Mouse (Mus musculus): ENCODE results near the gene Xpr1.

Gene Xpr1

GRCm38 (mm10) chr1:155242488-155242745 is 174.8 kb downstream of the Xpr1 start:
- H3K4me3 ChIP-seq (replicated peaks; ENCODE audit: low read length), result no peak overlapping the region
- H3K36me3 ChIP-seq (ENCODE audit: insufficient read depth, low read length), result no peaks in the 10 kb centered on the region
- H3K27me3 ChIP-seq (ENCODE audit: insufficient read depth, low read length), result peaks cover 93% of the 10 kb centered on the region
- H3K4me1 ChIP-seq (replicated peaks; ENCODE audit: low read depth, low read length), result peaks cover 53% of the 10 kb centered on the region
- H3K9me3 ChIP-seq (ENCODE audit: low read length), result no peaks in the 10 kb centered on the region
- no peak for TF ChIP-seq NANOG (IDR thresholded peaks at IDR 0.05; ENCODE audit: borderline replicate concordance, low read length)
- no peak for TF ChIP-seq POU5F1 (IDR thresholded peaks at IDR 0.05; ENCODE audit: borderline replicate concordance, low read length)
- TF ChIP-seq CTCF (conservative IDR thresholded peaks at IDR 0.05; ENCODE audit: low read length), result no peak

- Histone ChIP-seq H3K4me1 (replicated peaks; ENCODE audit: low read depth, low read length) (peaks cover 53% of the 10 kb centered on the region), H3K27me3 (ENCODE audit: insufficient read depth, low read length) (peaks cover 93% of the 10 kb centered on the region), H3K9me3 (ENCODE audit: low read length) (no peaks in the 10 kb centered on the region), H3K4me3 (replicated peaks; ENCODE audit: low read length) (no peak overlapping the region), H3K36me3 (ENCODE audit: insufficient read depth, low read length) (no peaks in the 10 kb centered on the region)
- TF ChIP-seq NANOG (IDR thresholded peaks at IDR 0.05; ENCODE audit: borderline replicate concordance, low read length) (no peak), POU5F1 (IDR thresholded peaks at IDR 0.05; ENCODE audit: borderline replicate concordance, low read length) (no peak), CTCF (conservative IDR thresholded peaks at IDR 0.05; ENCODE audit: low read length) (no peak)
Observed at GRCm38 (mm10) chr1:155241701-155242487, 175.3 kb downstream of the Xpr1 start.

GRCm38 (mm10) chr1:155239962-155240717 is 177.1 kb downstream of the Xpr1 start:
- no peaks in the 10 kb centered on the region for H3K36me3 ChIP-seq (ENCODE audit: insufficient read depth, low read length)
- TF ChIP-seq POU5F1 (IDR thresholded peaks at IDR 0.05; ENCODE audit: borderline replicate concordance, low read length) (no peak), CTCF (conservative IDR thresholded peaks at IDR 0.05; ENCODE audit: low read length) (no peak), NANOG (IDR thresholded peaks at IDR 0.05; ENCODE audit: borderline replicate concordance, low read length) (no peak)
- H3K4me1 ChIP-seq (replicated peaks; ENCODE audit: low read depth, low read length), result peaks cover 44% of the 10 kb centered on the region
- peaks cover 93% of the 10 kb centered on the region for H3K27me3 ChIP-seq (ENCODE audit: insufficient read depth, low read length)
- no peak overlapping the region for H3K4me3 ChIP-seq (replicated peaks; ENCODE audit: low read length)
- H3K9me3 ChIP-seq (ENCODE audit: low read length), result peaks cover 8% of the 10 kb centered on the region

GRCm38 (mm10) chr1:155239169-155239568 is 178.0 kb downstream of the Xpr1 start:
- H3K9me3 ChIP-seq (ENCODE audit: low read length), result peaks cover 8% of the 10 kb centered on the region
- H3K27me3 ChIP-seq (ENCODE audit: insufficient read depth, low read length), result peaks cover 86% of the 10 kb centered on the region
- H3K4me3 ChIP-seq (replicated peaks; ENCODE audit: low read length), result no peak overlapping the region
- H3K36me3 ChIP-seq (ENCODE audit: insufficient read depth, low read length), result no peaks in the 10 kb centered on the region
- TF ChIP-seq NANOG (IDR thresholded peaks at IDR 0.05; ENCODE audit: borderline replicate concordance, low read length) (no peak), POU5F1 (IDR thresholded peaks at IDR 0.05; ENCODE audit: borderline replicate concordance, low read length) (no peak), CTCF (conservative IDR thresholded peaks at IDR 0.05; ENCODE audit: low read length) (no peak)
- peaks cover 41% of the 10 kb centered on the region for H3K4me1 ChIP-seq (replicated peaks; ENCODE audit: low read depth, low read length)

- TF ChIP-seq CTCF (conservative IDR thresholded peaks at IDR 0.05; ENCODE audit: low read length), result no peak
- no peak for TF ChIP-seq NANOG (IDR thresholded peaks at IDR 0.05; ENCODE audit: borderline replicate concordance, low read length)
- no peak for TF ChIP-seq POU5F1 (IDR thresholded peaks at IDR 0.05; ENCODE audit: borderline replicate concordance, low read length)
- Histone ChIP-seq H3K9me3 (ENCODE audit: low read length) (peaks cover 8% of the 10 kb centered on the region), H3K4me3 (replicated peaks; ENCODE audit: low read length) (no peak overlapping the region), H3K4me1 (replicated peaks; ENCODE audit: low read depth, low read length) (peaks cover 48% of the 10 kb centered on the region), H3K27me3 (ENCODE audit: insufficient read depth, low read length) (peaks cover 87% of the 10 kb centered on the region), H3K36me3 (ENCODE audit: insufficient read depth, low read length) (no peaks in the 10 kb centered on the region)
Observed at GRCm38 (mm10) chr1:155238126-155238525, 179.1 kb downstream of the Xpr1 start.

GRCm38 (mm10) chr1:155237390-155237789 is 179.8 kb downstream of the Xpr1 start:
- peaks cover 55% of the 10 kb centered on the region for H3K4me1 ChIP-seq (replicated peaks; ENCODE audit: low read depth, low read length)
- peaks cover 8% of the 10 kb centered on the region for H3K9me3 ChIP-seq (ENCODE audit: low read length)
- no peak for TF ChIP-seq POU5F1 (IDR thresholded peaks at IDR 0.05; ENCODE audit: borderline replicate concordance, low read length)
- no peak for TF ChIP-seq NANOG (IDR thresholded peaks at IDR 0.05; ENCODE audit: borderline replicate concordance, low read length)
- TF ChIP-seq CTCF (conservative IDR thresholded peaks at IDR 0.05; ENCODE audit: low read length), result no peak
- peaks cover 84% of the 10 kb centered on the region for H3K27me3 ChIP-seq (ENCODE audit: insufficient read depth, low read length)
- H3K36me3 ChIP-seq (ENCODE audit: insufficient read depth, low read length), result no peaks in the 10 kb centered on the region
- 0 out of 2 replicates have a peak overlapping the region, but pooled peaks have one; percentile 10 for H3K4me3 ChIP-seq (replicated peaks; ENCODE audit: low read length)

GRCm38 (mm10) chr1:155236306-155237024 is 180.8 kb downstream of the Xpr1 start:
- H3K36me3 ChIP-seq (ENCODE audit: insufficient read depth, low read length), result no peaks in the 10 kb centered on the region
- TF ChIP-seq CTCF (conservative IDR thresholded peaks at IDR 0.05; ENCODE audit: low read length), result no peak
- no peak for TF ChIP-seq NANOG (IDR thresholded peaks at IDR 0.05; ENCODE audit: borderline replicate concordance, low read length)
- no peak for TF ChIP-seq POU5F1 (IDR thresholded peaks at IDR 0.05; ENCODE audit: borderline replicate concordance, low read length)
- peaks cover 79% of the 10 kb centered on the region for H3K27me3 ChIP-seq (ENCODE audit: insufficient read depth, low read length)
- H3K4me3 ChIP-seq (replicated peaks; ENCODE audit: low read length), result no peak overlapping the region
- peaks cover 57% of the 10 kb centered on the region for H3K4me1 ChIP-seq (replicated peaks; ENCODE audit: low read depth, low read length)
- H3K9me3 ChIP-seq (ENCODE audit: low read length), result peaks cover 8% of the 10 kb centered on the region

GRCm38 (mm10) chr1:155235641-155236040 is 181.6 kb downstream of the Xpr1 start:
- peaks cover 49% of the 10 kb centered on the region for H3K4me1 ChIP-seq (replicated peaks; ENCODE audit: low read depth, low read length)
- H3K4me3 ChIP-seq (replicated peaks; ENCODE audit: low read length), result no peak overlapping the region
- no peaks in the 10 kb centered on the region for H3K36me3 ChIP-seq (ENCODE audit: insufficient read depth, low read length)
- TF ChIP-seq POU5F1 (IDR thresholded peaks at IDR 0.05; ENCODE audit: borderline replicate concordance, low read length) (no peak), NANOG (IDR thresholded peaks at IDR 0.05; ENCODE audit: borderline replicate concordance, low read length) (no peak), CTCF (conservative IDR thresholded peaks at IDR 0.05; ENCODE audit: low read length) (no peak)
- H3K9me3 ChIP-seq (ENCODE audit: low read length), result peaks cover 8% of the 10 kb centered on the region
- peaks cover 76% of the 10 kb centered on the region for H3K27me3 ChIP-seq (ENCODE audit: insufficient read depth, low read length)
